Mouse (Mus musculus) ovary, postnatal 10 days (tissue): Measurements from ENCODE around the gene Scaf11.

Experiments used
- DNase-seq: peaks from one replicate; pipeline ENCODE4 v3.0.0; 2022; ENCODE audit warnings: low spot score

Scaf11 gene

DNA sequence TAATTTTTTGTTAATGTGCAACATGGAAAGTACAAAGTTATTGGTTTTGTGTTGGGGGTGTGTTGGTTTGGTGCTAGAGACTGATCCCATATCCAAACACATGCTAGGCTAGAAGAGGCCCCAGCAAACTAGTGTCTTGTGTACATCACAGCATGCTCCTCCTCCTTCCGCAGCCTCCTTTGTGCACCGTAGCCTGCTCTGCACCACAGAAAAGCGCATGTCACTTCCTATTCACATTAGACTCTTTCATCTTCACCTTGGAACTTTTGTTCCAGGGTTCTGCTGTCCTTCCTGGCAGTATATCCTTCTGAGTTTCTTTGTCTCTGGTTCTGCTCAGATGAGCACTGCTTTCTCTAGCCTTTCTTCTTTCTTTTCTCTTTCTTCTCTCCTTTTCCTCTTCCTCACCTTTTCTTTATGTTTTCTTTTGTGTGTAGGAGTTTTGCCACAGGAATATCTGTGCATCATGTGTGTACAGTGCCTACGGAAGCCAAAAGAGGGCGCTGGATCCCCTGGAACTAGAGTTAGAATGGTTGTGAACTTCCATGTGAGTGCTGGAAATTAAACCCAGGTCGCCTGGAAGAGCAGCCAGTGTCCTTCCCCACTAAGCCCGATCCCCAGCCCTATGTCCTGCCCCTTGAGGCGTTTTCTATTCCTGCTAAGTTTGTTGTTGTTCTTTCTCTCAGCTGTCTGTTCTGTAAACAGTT lies 63.9 kb downstream of the Scaf11 start:
- DNase-seq = no peak

GRCm38 (mm10) chr15:96395071-96395470 lies 65.6 kb downstream of the Scaf11 start:
- no peak for DNase-seq

GRCm38 (mm10) chr15:96392878-96393277 lies 67.8 kb downstream of the Scaf11 start:
- no peak for DNase-seq

GRCm38 (mm10) chr15:96388565-96388964 lies 72.1 kb downstream of the Scaf11 start:
- DNase-seq = no peak

DNA sequence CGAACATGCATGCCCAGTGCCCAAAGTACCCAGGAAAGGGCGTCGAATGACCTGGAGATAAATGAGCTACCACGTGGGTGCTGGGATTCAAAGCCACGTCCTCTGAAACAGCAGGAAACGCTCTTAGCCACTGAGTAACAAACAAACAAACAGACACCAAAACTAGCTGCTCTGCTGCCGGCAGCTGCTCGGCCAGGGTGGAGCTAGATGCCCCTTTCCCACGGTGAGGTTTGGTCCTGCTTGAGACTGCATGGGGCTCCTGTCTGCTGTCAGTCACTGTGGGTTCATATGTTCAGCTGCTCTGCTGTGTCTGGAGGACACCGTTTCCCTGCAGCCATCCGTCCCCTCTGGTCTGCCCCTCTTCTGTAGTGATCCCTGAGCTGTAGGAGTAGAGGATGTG lies 78.4 kb downstream of the Scaf11 start:
- no peak for DNase-seq

DNA sequence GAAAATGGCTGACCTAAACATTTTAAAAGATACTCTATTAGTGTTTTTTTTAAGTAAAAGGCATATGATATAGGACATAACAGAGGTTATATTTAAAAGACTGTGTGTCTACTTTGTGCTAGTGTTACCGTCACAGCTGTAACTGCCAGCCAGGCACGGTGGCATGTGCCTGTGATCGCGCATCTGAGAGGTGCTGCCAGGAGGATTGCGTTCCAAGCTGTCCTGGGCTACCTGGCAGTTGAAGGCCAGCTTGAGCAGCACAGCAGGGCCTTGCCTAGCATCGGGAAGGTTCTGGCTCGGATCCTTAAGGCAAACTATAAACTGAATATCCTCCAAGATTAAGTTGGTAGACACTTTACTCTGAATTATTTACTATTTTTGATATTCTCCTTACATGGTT lies 82.9 kb downstream of the Scaf11 start:
- no peak for DNase-seq

DNA sequence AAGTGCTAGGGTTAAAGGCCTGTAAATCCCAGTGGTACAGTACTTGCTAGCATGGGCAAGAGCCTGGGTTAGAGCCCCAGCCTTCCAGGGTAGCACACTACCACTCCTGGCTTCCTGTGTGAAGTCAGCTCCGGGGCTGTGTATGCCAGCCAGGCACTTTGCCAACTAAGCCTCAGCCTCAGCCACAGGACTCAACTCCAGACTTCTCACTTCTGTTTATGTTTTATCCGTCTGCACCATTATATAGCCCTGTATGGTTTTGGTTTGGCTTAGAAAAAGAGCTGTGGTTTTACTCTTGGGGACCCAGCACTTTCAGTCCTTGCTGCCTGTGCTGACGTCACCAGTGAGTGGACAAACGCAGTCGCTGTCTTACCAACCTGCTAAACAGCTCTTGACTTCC lies 83.4 kb downstream of the Scaf11 start:
- DNase-seq = no peak

- DNase-seq = no peak
Observed at GRCm38 (mm10) chr15:96376214-96376613, 84.4 kb downstream of the Scaf11 start.

DNA sequence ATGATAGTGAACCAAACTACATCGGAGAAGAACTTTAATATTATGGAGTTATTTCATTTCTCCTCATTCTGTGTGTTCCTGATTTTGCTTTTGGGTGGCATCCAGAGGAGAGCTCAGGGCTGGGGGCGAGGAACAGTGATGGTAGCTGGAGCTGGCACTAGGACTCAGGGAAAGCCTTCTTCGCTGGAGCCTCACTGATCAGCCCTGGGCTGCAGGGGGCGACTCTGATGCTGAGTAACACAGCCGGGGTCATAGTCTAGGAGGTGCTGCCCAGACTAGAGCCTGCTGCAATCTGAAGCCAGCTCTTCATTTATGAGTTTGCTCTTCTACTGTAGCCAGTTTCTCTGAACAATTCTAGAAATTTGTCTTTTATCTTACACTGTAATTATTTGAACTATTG lies 87.5 kb downstream of the Scaf11 start:
- no peak for DNase-seq

DNA sequence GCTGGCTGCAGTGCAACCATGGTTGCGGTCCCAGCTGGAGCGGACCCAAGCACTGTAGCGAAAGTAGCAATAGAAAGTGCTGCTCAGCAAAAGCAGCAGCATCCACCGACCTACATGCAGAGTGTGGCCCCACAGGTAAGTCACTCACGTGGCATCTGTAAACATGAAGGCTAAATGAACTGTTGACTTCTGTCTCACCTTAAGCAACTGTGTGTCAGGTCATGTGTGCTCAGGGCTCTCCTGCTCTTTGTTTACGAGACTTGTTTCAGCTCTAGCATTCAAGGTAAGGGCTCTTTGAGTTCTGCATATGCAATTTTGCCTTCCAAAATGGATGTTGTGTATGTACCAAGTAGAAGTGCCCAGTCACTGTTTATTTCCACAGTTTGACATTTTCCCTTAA lies 88.0 kb downstream of the Scaf11 start:
- DNase-seq = no peak

DNA sequence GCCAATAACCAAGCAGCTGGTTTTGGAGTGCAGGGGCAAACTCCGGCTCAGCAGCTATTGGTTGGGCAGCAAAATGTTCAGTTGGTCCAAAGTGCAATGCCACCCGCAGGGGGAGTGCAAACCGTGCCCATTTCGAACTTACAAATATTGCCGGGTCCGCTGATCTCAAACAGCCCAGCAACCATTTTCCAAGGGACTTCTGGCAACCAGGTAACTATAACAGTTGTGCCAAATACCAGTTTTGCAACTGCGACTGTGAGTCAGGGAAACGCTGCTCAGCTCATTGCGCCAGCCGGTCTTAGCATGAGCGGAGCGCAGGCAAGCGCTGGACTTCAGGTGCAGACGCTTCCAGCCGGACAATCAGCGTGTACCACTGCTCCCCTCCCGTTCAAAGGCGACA lies 89.3 kb downstream of the Scaf11 start:
- DNase-seq = no peak

DNA sequence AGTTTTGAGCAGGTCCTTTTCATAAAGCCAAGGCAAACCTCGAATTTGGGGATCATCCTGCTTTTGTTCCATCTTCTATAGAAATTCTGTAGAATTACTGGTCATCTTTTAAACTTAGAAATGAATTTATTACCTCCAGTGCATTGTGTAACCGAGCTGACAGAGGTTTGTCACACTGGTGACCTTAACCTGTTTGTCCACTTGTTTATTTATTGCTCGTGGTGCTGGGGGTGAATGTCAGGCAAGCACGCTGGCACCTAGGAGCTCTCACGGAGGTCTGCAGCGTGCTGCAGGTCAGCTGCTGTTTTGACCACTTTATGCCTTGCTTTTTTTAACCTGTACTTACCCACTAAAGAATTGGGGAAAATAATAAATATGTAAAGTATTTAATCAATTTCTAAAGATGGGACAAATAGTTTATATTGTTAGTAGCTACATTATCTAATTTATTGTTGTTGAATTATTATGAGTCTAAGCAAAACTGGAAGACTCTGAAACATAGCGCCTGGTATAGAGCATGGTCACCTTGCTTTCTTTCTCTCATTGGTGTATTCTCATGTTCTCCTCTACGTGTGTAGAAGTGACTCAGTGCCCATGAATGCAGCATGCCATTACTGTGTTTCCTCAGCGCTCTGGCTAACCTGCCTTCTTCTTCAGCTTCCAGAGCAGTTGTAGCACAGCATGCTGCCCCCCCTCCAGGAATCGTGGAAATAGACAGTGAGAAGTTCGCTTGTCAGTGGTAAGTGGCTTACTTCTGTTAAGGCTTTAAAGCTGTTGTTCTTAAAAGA lies 94.3 kb downstream of the Scaf11 start:
- no peak for DNase-seq

DNA sequence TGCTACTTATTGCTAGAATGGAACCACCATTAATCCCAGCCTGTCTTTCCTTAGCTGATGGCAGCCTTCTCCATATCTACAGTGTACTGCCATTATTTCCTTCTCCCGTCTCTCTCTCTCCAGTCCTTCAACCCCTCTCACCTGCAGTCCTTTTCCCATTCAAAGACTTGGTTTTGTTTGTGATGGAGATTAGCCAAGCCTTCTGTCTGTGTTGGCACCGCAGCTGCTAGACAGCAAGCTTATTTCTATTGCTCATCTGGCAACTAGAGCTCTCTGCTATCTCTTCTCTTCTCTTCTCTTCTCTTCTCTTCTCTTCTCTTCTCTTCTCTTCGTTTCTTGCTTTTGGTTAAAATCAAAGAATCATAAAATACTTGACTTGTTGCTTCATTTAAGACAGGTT lies 95.3 kb downstream of the Scaf11 start:
- no peak for DNase-seq
